Mouse (Mus musculus): ENCODE measurements around the gene 9930104L06Rik. TPM values are rescaled to one million over a fixed set of nuclear protein-coding genes. Genes with fewer than 3 reads are reported as not detected.

The 9930104L06Rik gene
- polyA plus RNA-seq, 1 experiment from 2014 or later, result 6.1 TPM

GRCm38 (mm10) chr4:124968711-124969110 is 31.9 kb downstream of the 9930104L06Rik start:
- Histone ChIP-seq H3K9me3 (ENCODE audit: control insufficient read depth, low read length) (no peaks in the 10 kb centered on the region), H3K27ac (ENCODE audit: low read depth, low read length) (peak overlapping the region; percentile 53), H3K9ac (ENCODE audit: low read length) (no peak overlapping the region; the same call in 1 of the 2 replicates), H3K4me3 (ENCODE audit: low read depth, low read length) (no peak overlapping the region), H3K4me1 (replicated peaks; ENCODE audit: control insufficient read depth, insufficient read depth, low read length) (peaks cover 18% of the 10 kb centered on the region), H3K27me3 (ENCODE audit: control insufficient read depth, insufficient read depth, low read length) (no peaks in the 10 kb centered on the region), H3K4me2 (ENCODE audit: low read depth, low read length, severe bottlenecking) (no peak overlapping the region), H3K36me3 (ENCODE audit: control insufficient read depth, insufficient read depth, low read length) (no peaks in the 10 kb centered on the region)
- DNase-seq (ENCODE audit: low spot score) (no peak), ATAC-seq (replicated peaks; ENCODE audit: low FRiP score) (no peak)
- 47% methylated on average over 6 of the region's 6 CpGs for WGBS

GRCm38 (mm10) chr4:124969219-124969848 is 32.5 kb downstream of the 9930104L06Rik start:
- H3K4me1 ChIP-seq (replicated peaks; ENCODE audit: control insufficient read depth, insufficient read depth, low read length), result peaks cover 18% of the 10 kb centered on the region
- no peaks in the 10 kb centered on the region for H3K36me3 ChIP-seq (ENCODE audit: control insufficient read depth, insufficient read depth, low read length)
- H3K9ac ChIP-seq (ENCODE audit: low read length), result no peak overlapping the region
- no peak overlapping the region for H3K4me2 ChIP-seq (ENCODE audit: low read depth, low read length, severe bottlenecking)
- no peak overlapping the region for H3K4me3 ChIP-seq (ENCODE audit: low read depth, low read length)
- ATAC-seq (replicated peaks; ENCODE audit: low FRiP score) (no peak), DNase-seq (ENCODE audit: low spot score) (peak; percentile 40)
- H3K27ac ChIP-seq (ENCODE audit: low read depth, low read length), result peak overlapping the region; percentile 53
- WGBS, result 74% methylated on average over 7 of the region's 7 CpGs
- no peaks in the 10 kb centered on the region for H3K27me3 ChIP-seq (ENCODE audit: control insufficient read depth, insufficient read depth, low read length)
- H3K9me3 ChIP-seq (ENCODE audit: control insufficient read depth, low read length), result no peaks in the 10 kb centered on the region

GRCm38 (mm10) chr4:124970194-124970593 is 33.3 kb downstream of the 9930104L06Rik start:
- WGBS, result 74% methylated on average over 11 of the region's 11 CpGs

GRCm38 (mm10) chr4:124970677-124971076 is 33.8 kb downstream of the 9930104L06Rik start:
- WGBS, result 36% methylated on average over 5 of the region's 5 CpGs
- H3K9me3 ChIP-seq (ENCODE audit: control insufficient read depth, low read length), result no peaks in the 10 kb centered on the region
- H3K27ac ChIP-seq (ENCODE audit: low read depth, low read length), result no peak overlapping the region
- ATAC-seq (replicated peaks; ENCODE audit: low FRiP score) (no peak), DNase-seq (ENCODE audit: low spot score) (peak; percentile 48)
- H3K4me3 ChIP-seq (ENCODE audit: low read depth, low read length), result no peak overlapping the region
- no peaks in the 10 kb centered on the region for H3K27me3 ChIP-seq (ENCODE audit: control insufficient read depth, insufficient read depth, low read length)
- no peaks in the 10 kb centered on the region for H3K36me3 ChIP-seq (ENCODE audit: control insufficient read depth, insufficient read depth, low read length)
- no peak overlapping the region for H3K9ac ChIP-seq (ENCODE audit: low read length)
- H3K4me2 ChIP-seq (ENCODE audit: low read depth, low read length, severe bottlenecking), result no peak overlapping the region
- peaks cover 11% of the 10 kb centered on the region for H3K4me1 ChIP-seq (replicated peaks; ENCODE audit: control insufficient read depth, insufficient read depth, low read length)

More at GRCm38 (mm10) chr4:124970194-124970593, 33.3 kb downstream of the 9930104L06Rik start:
- H3K9ac ChIP-seq (ENCODE audit: low read length), result no peak overlapping the region
- ATAC-seq (replicated peaks; ENCODE audit: low FRiP score) (no peak), DNase-seq (ENCODE audit: low spot score) (peak; percentile 39)
- no peaks in the 10 kb centered on the region for H3K36me3 ChIP-seq (ENCODE audit: control insufficient read depth, insufficient read depth, low read length)
- no peaks in the 10 kb centered on the region for H3K9me3 ChIP-seq (ENCODE audit: control insufficient read depth, low read length)
- no peak overlapping the region for H3K4me2 ChIP-seq (ENCODE audit: low read depth, low read length, severe bottlenecking)
- no peaks in the 10 kb centered on the region for H3K27me3 ChIP-seq (ENCODE audit: control insufficient read depth, insufficient read depth, low read length)
- no peak overlapping the region for H3K27ac ChIP-seq (ENCODE audit: low read depth, low read length)
- H3K4me1 ChIP-seq (replicated peaks; ENCODE audit: control insufficient read depth, insufficient read depth, low read length), result peaks cover 15% of the 10 kb centered on the region
- no peak overlapping the region for H3K4me3 ChIP-seq (ENCODE audit: low read depth, low read length)

- H3K27me3 ChIP-seq (ENCODE audit: control insufficient read depth, insufficient read depth, low read length), result no peaks in the 10 kb centered on the region
- no peak for ATAC-seq (replicated peaks; ENCODE audit: low FRiP score)
- no peak overlapping the region for H3K27ac ChIP-seq (ENCODE audit: low read depth, low read length)
These were observed 34.2 kb downstream of the 9930104L06Rik start for GRCm38 (mm10) chr4:124971094-124971493.

GRCm38 (mm10) chr4:124972316-124972715 is 35.5 kb downstream of the 9930104L06Rik start:
- H3K9me3 ChIP-seq (ENCODE audit: control insufficient read depth, low read length), result no peaks in the 10 kb centered on the region
- H3K36me3 ChIP-seq (ENCODE audit: control insufficient read depth, insufficient read depth, low read length), result no peaks in the 10 kb centered on the region
- H3K4me1 ChIP-seq (replicated peaks; ENCODE audit: control insufficient read depth, insufficient read depth, low read length), result peaks cover 11% of the 10 kb centered on the region
- 65% methylated on average over 9 of the region's 9 CpGs for WGBS
- H3K4me2 ChIP-seq (ENCODE audit: low read depth, low read length, severe bottlenecking), result no peak overlapping the region
- no peak overlapping the region for H3K4me3 ChIP-seq (ENCODE audit: low read depth, low read length)
- ATAC-seq (replicated peaks; ENCODE audit: low FRiP score) (no peak), DNase-seq (ENCODE audit: low spot score) (peak; percentile 50)
- no peak overlapping the region for H3K27ac ChIP-seq (ENCODE audit: low read depth, low read length)
- H3K27me3 ChIP-seq (ENCODE audit: control insufficient read depth, insufficient read depth, low read length), result no peaks in the 10 kb centered on the region
- no peak overlapping the region for H3K9ac ChIP-seq (ENCODE audit: low read length)

More at GRCm38 (mm10) chr4:124971094-124971493, 34.2 kb downstream of the 9930104L06Rik start:
- Histone ChIP-seq H3K4me1 (replicated peaks; ENCODE audit: control insufficient read depth, insufficient read depth, low read length) (peaks cover 11% of the 10 kb centered on the region), H3K36me3 (ENCODE audit: control insufficient read depth, insufficient read depth, low read length) (no peaks in the 10 kb centered on the region), H3K4me3 (ENCODE audit: low read depth, low read length) (no peak overlapping the region), H3K9ac (ENCODE audit: low read length) (no peak overlapping the region), H3K4me2 (ENCODE audit: low read depth, low read length, severe bottlenecking) (no peak overlapping the region), H3K9me3 (ENCODE audit: control insufficient read depth, low read length) (no peaks in the 10 kb centered on the region)
- no peak for DNase-seq (ENCODE audit: low spot score)
- 83% methylated on average over 8 of the region's 8 CpGs for WGBS

GRCm38 (mm10) chr4:124973296-124973695 is 36.4 kb downstream of the 9930104L06Rik start:
- Histone ChIP-seq H3K36me3 (ENCODE audit: control insufficient read depth, insufficient read depth, low read length) (no peaks in the 10 kb centered on the region), H3K4me3 (ENCODE audit: low read depth, low read length) (no peak overlapping the region), H3K27me3 (ENCODE audit: control insufficient read depth, insufficient read depth, low read length) (no peaks in the 10 kb centered on the region), H3K4me2 (ENCODE audit: low read depth, low read length, severe bottlenecking) (no peak overlapping the region), H3K27ac (ENCODE audit: low read depth, low read length) (no peak overlapping the region), H3K9me3 (ENCODE audit: control insufficient read depth, low read length) (no peaks in the 10 kb centered on the region), H3K9ac (ENCODE audit: low read length) (no peak overlapping the region), H3K4me1 (replicated peaks; ENCODE audit: control insufficient read depth, insufficient read depth, low read length) (peaks cover 10% of the 10 kb centered on the region)
- ATAC-seq (replicated peaks; ENCODE audit: low FRiP score) (no peak), DNase-seq (ENCODE audit: low spot score) (no peak)
- 81% methylated on average over 2 of the region's 2 CpGs for WGBS

GRCm38 (mm10) chr4:124978201-124978600 is 41.4 kb downstream of the 9930104L06Rik start:
- Histone ChIP-seq H3K27me3 (ENCODE audit: control insufficient read depth, insufficient read depth, low read length) (peaks cover 2% of the 10 kb centered on the region; the same call in 1 of the 2 replicates), H3K9ac (ENCODE audit: low read length) (no peak overlapping the region), H3K4me1 (replicated peaks; ENCODE audit: control insufficient read depth, insufficient read depth, low read length) (peaks cover 6% of the 10 kb centered on the region; the same call in 1 of the 2 replicates), H3K4me2 (ENCODE audit: low read depth, low read length, severe bottlenecking) (no peak overlapping the region), H3K36me3 (ENCODE audit: control insufficient read depth, insufficient read depth, low read length) (no peaks in the 10 kb centered on the region), H3K27ac (ENCODE audit: low read depth, low read length) (no peak overlapping the region), H3K4me3 (ENCODE audit: low read depth, low read length) (no peak overlapping the region), H3K9me3 (ENCODE audit: control insufficient read depth, low read length) (no peaks in the 10 kb centered on the region)
- ATAC-seq (replicated peaks; ENCODE audit: low FRiP score) (no peak), DNase-seq (ENCODE audit: low spot score) (no peak)
- WGBS, result 38% methylated on average over 5 of the region's 5 CpGs
